Mouse (Mus musculus) mouse trophoblast stem cell (cell line): ENCODE data around the gene Son.

ENCODE experiments used
- in situ Hi-C, 2 experiments: fragments of 300-500 bp; cut with MseI, MboI; formaldehyde crosslinking; loops; 2 replicates in 1 of 2; 3 replicates in 1 of 2; pipeline ENCODE4 v1.15.1; 2025

The Son gene

GRCm38 (mm10) chr16:91647461-91648219, at the start of gene Son:
Gene Son, plus strand, starts transcription at chr16:91647506.
- in situ Hi-C loops, result no loop called here

GRCm38 (mm10) chr16:91597672-91598010, 49.7 kb upstream of the Son start, which contains the start of gene Tmem50b:
Gene Tmem50b, minus strand, starts transcription at chr16:91597800.
- in situ Hi-C loops, result no loop called here

GRCm38 (mm10) chr16:91599242-91599641, 48.1 kb upstream of the Son start:
- in situ Hi-C loops, result no loop called here

- in situ Hi-C loops, result no loop called here
Measured at GRCm38 (mm10) chr16:91601081-91601480, 46.2 kb upstream of the Son start.

GRCm38 (mm10) chr16:91601693-91602092, 45.6 kb upstream of the Son start:
- in situ Hi-C loops, result no loop called here

- in situ Hi-C loops, result no loop called here
Measured at GRCm38 (mm10) chr16:91605156-91605555, 42.1 kb upstream of the Son start.

GRCm38 (mm10) chr16:91606958-91607357, 40.3 kb upstream of the Son start:
- in situ Hi-C loops, result no loop called here

- in situ Hi-C loops, result no loop called here
Measured at GRCm38 (mm10) chr16:91609501-91610245, 37.6 kb upstream of the Son start.

GRCm38 (mm10) chr16:91611248-91611647, 36.1 kb upstream of the Son start:
- in situ Hi-C loops, result no loop called here

GRCm38 (mm10) chr16:91612525-91612924, 34.8 kb upstream of the Son start:
- in situ Hi-C loops, result no loop called here

GRCm38 (mm10) chr16:91614552-91614951, 32.8 kb upstream of the Son start:
- in situ Hi-C loops, result no loop called here

- in situ Hi-C loops, result no loop called here
Measured at GRCm38 (mm10) chr16:91618511-91619501, 28.5 kb upstream of the Son start, which contains the start of gene Dnajc28. Gene Dnajc28, minus strand, starts transcription at chr16:91619026.

GRCm38 (mm10) chr16:91620185-91620584, 27.1 kb upstream of the Son start:
- in situ Hi-C loops, result no loop called here

- in situ Hi-C loops, result no loop called here
Measured at GRCm38 (mm10) chr16:91620991-91621390, 26.3 kb upstream of the Son start.

- in situ Hi-C loops, result no loop called here
Measured at GRCm38 (mm10) chr16:91623074-91623473, 24.2 kb upstream of the Son start.

GRCm38 (mm10) chr16:91627831-91628230, 19.5 kb upstream of the Son start:
- in situ Hi-C loops, result no loop called here

- in situ Hi-C loops, result no loop called here
Measured at GRCm38 (mm10) chr16:91628673-91629072, 18.6 kb upstream of the Son start.

- in situ Hi-C loops, result no loop called here
Measured at GRCm38 (mm10) chr16:91629749-91630148, 17.6 kb upstream of the Son start.

GRCm38 (mm10) chr16:91630584-91630983, 16.7 kb upstream of the Son start:
- in situ Hi-C loops, result no loop called here

- in situ Hi-C loops, result no loop called here
Measured at GRCm38 (mm10) chr16:91632439-91632838, 14.9 kb upstream of the Son start.

GRCm38 (mm10) chr16:91632940-91633339, 14.4 kb upstream of the Son start:
- in situ Hi-C loops, result no loop called here

GRCm38 (mm10) chr16:91633641-91634040, 13.7 kb upstream of the Son start:
- in situ Hi-C loops, result no loop called here
